Mouse (Mus musculus): ENCODE results near the gene Col9a1. TPM values are rescaled to one million over a fixed set of nuclear protein-coding genes. Genes with fewer than 3 reads are reported as not detected.

Col9a1 gene
- polyA plus RNA-seq, 1 experiment from 2014 or later: 81.1 TPM

- DNase-seq (ENCODE audit: low spot score): no peak
- Histone ChIP-seq H3K4me3 (no peak overlapping the region), H3K36me3 (no peaks in the 10 kb centered on the region), H3K27ac (no peak overlapping the region), H3K4me1 (no peaks in the 10 kb centered on the region), H3K9me3 (replicated peaks) (no peaks in the 10 kb centered on the region), H3K27me3 (ENCODE audit: low read depth, poor library complexity, severe bottlenecking) (no peaks in the 10 kb centered on the region)
- WGBS: 72% methylated on average over 2 of the region's 2 CpGs
Observed at GRCm38 (mm10) chr1:24179856-24180255, 2.4 kb downstream of the Col9a1 start.

GRCm38 (mm10) chr1:24184981-24185380, 7.6 kb downstream of the Col9a1 start:
- whole genome bisulfite sequencing: 90% methylated on average over 11 of the region's 11 CpGs
- Histone ChIP-seq H3K4me3 (no peak overlapping the region), H3K9me3 (replicated peaks) (no peaks in the 10 kb centered on the region), H3K4me1 (no peaks in the 10 kb centered on the region; the same call in 1 of the 2 replicates), H3K36me3 (no peaks in the 10 kb centered on the region), H3K27me3 (ENCODE audit: low read depth, poor library complexity, severe bottlenecking) (no peaks in the 10 kb centered on the region), H3K27ac (no peak overlapping the region)
- no peak for DNase-seq (ENCODE audit: low spot score)

DNA sequence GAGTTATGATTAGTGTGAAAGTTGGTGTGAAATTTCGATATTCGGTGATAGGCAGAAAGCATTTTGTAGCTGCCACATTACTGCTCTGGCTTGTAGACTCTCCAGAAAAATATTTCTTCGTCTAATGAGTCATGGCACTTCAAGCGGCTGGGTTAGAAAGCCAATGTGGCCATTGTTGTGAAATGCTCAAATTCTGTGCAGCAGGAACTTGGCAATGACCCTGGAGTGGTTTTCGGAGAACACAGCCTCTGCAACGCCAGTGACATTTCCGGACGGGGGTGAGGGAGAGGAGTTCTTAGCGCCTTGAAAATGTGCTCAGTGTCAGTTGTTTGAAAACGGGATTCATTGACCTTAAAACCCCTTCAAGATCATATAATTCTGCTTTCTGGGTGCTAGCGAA, 9.6 kb downstream of the Col9a1 start:
- no peak overlapping the region for H3K4me3 ChIP-seq
- H3K27ac ChIP-seq: no peak overlapping the region
- H3K27me3 ChIP-seq (ENCODE audit: low read depth, poor library complexity, severe bottlenecking): no peaks in the 10 kb centered on the region
- H3K9me3 ChIP-seq (replicated peaks): no peaks in the 10 kb centered on the region
- no peaks in the 10 kb centered on the region for H3K36me3 ChIP-seq
- DNase-seq (ENCODE audit: low spot score): no peak
- H3K4me1 ChIP-seq: no peaks in the 10 kb centered on the region; the same call in 1 of the 2 replicates
- 89% methylated on average over 11 of the region's 11 CpGs for WGBS

DNA sequence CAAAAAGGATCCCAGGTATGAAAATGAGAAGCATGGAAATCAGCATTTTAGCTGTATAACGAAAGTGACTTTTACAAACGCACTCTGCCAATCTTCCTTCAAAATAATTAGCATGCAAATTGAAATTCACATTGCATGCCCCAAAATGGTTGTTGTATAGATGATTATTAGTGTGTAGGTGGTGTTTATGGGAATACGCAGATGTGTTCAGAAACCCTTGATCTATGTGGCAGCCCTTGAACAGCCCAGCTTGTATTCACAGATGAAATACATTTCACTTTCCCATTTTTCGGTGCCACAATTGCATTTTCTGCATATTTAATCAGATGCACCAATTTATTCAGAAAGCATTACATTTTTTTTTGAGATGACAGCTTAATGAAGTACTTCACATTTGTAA, 14.3 kb downstream of the Col9a1 start:
- H3K4me3 ChIP-seq: no peak overlapping the region
- DNase-seq (ENCODE audit: low spot score): no peak
- H3K9me3 ChIP-seq (replicated peaks): no peaks in the 10 kb centered on the region
- H3K27ac ChIP-seq: no peak overlapping the region
- H3K4me1 ChIP-seq: peaks cover 32% of the 10 kb centered on the region
- no peaks in the 10 kb centered on the region for H3K27me3 ChIP-seq (ENCODE audit: low read depth, poor library complexity, severe bottlenecking)
- WGBS: 94% methylated on average over 4 of the region's 4 CpGs
- H3K36me3 ChIP-seq: no peaks in the 10 kb centered on the region

- H3K4me1 ChIP-seq: peaks cover 46% of the 10 kb centered on the region
- DNase-seq (ENCODE audit: low spot score): no peak
- WGBS: 59% methylated on average over 4 of the region's 4 CpGs
- no peak overlapping the region for H3K4me3 ChIP-seq
- H3K36me3 ChIP-seq: no peaks in the 10 kb centered on the region
- H3K27ac ChIP-seq: 0 out of 2 replicates have a peak overlapping the region, but pooled peaks have one; percentile 12
- no peaks in the 10 kb centered on the region; the same call in 1 of the 2 replicates for H3K27me3 ChIP-seq (ENCODE audit: low read depth, poor library complexity, severe bottlenecking)
- no peaks in the 10 kb centered on the region for H3K9me3 ChIP-seq (replicated peaks)
Observed at GRCm38 (mm10) chr1:24194111-24194510, 16.7 kb downstream of the Col9a1 start.

GRCm38 (mm10) chr1:24195070-24195840, 17.8 kb downstream of the Col9a1 start:
- Histone ChIP-seq H3K9me3 (replicated peaks) (no peaks in the 10 kb centered on the region), H3K4me1 (peaks cover 46% of the 10 kb centered on the region), H3K4me3 (peak overlapping the region; percentile 56), H3K27me3 (ENCODE audit: low read depth, poor library complexity, severe bottlenecking) (peaks cover 9% of the 10 kb centered on the region; the same call in 1 of the 2 replicates), H3K27ac (peak overlapping the region; percentile 88), H3K36me3 (0 out of 2 replicates have a peak, but pooled peaks cover 3% of the 10 kb centered on the region)
- WGBS: 10% methylated on average over 12 of the region's 12 CpGs
- DNase-seq (ENCODE audit: low spot score): peak; percentile 56

- 6% methylated on average over 3 of the region's 3 CpGs for WGBS
- peak overlapping the region; percentile 56 for H3K4me3 ChIP-seq
- H3K4me1 ChIP-seq: peaks cover 46% of the 10 kb centered on the region
- DNase-seq (ENCODE audit: low spot score): peak; percentile 74
- H3K36me3 ChIP-seq: 0 out of 2 replicates have a peak, but pooled peaks cover 3% of the 10 kb centered on the region
- H3K27ac ChIP-seq: peak overlapping the region; percentile 88
- peaks cover 9% of the 10 kb centered on the region; the same call in 1 of the 2 replicates for H3K27me3 ChIP-seq (ENCODE audit: low read depth, poor library complexity, severe bottlenecking)
- no peaks in the 10 kb centered on the region for H3K9me3 ChIP-seq (replicated peaks)
Observed at GRCm38 (mm10) chr1:24195951-24196517, 18.6 kb downstream of the Col9a1 start.

DNA sequence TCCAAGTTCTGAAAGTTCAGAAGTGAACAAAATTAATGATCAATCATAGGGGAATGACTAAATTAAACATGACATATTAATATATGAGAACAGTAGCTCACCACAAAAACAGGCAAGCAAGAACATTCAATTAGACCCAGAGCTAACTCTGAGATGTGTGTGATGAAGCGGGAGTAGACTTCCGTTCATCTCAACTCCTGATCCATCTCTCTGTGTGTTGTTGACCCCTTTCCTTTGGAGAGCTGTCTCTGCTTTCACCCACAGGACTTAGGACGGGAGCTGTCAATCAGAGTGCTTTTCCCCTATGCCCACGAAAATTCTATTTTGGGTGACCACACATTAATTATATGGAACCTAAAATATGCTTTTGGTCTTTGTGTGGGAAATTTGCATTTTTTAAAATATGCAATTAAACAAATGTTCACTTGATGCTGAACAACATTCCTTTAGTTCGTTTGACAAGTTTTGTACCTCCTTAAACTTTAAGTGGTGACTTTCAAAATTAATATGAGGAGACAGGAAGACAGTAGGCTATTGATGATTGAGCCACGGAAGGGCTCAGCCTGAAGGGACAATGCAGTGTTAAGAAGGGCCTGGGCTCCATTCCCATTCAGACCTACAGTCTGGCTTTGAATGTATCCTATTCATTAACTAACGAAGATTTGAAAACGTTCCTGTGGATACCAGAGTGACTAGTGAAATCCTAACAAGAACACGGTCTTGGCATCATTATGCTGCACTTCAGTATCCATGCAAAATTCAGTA, 34.4 kb downstream of the Col9a1 start:
- peaks cover 38% of the 10 kb centered on the region for H3K36me3 ChIP-seq
- 82% methylated on average over 9 of the region's 9 CpGs for WGBS
- H3K4me3 ChIP-seq: no peak overlapping the region
- peaks cover 4% of the 10 kb centered on the region; the same call in 1 of the 2 replicates for H3K4me1 ChIP-seq
- no peaks in the 10 kb centered on the region for H3K9me3 ChIP-seq (replicated peaks)
- H3K27ac ChIP-seq: no peak overlapping the region
- H3K27me3 ChIP-seq (ENCODE audit: low read depth, poor library complexity, severe bottlenecking): no peaks in the 10 kb centered on the region
- no peak for DNase-seq (ENCODE audit: low spot score)

DNA sequence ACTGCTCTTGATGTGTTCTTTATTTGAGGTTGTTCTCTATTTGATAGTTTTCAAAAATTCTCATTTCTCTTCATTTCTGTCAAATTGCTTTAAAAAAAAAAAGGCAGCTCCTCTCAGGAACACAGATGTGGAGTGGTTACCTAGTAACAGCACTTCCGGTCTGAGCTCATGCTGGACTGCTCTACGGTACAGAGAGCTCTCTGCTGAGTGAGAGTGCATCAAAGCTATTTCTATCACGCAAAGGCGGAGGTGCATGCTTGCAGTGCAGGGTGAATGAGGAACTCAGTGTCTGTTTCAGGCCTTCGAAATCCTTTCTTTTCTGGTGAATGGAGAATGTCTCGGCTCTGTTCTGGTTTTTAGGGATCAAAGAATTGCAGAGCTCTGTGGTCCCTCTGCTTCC, 41.6 kb downstream of the Col9a1 start:
- Histone ChIP-seq H3K4me1 (peaks cover 5% of the 10 kb centered on the region; the same call in 1 of the 2 replicates), H3K9me3 (replicated peaks) (no peaks in the 10 kb centered on the region), H3K36me3 (peaks cover 33% of the 10 kb centered on the region), H3K4me3 (no peak overlapping the region), H3K27ac (no peak overlapping the region), H3K27me3 (ENCODE audit: low read depth, poor library complexity, severe bottlenecking) (no peaks in the 10 kb centered on the region)
- WGBS: 65% methylated on average over 6 of the region's 6 CpGs
- no peak for DNase-seq (ENCODE audit: low spot score)

- WGBS: 89% methylated on average over 2 of the region's 2 CpGs
- Histone ChIP-seq H3K27ac (no peak overlapping the region), H3K36me3 (peaks cover 44% of the 10 kb centered on the region), H3K9me3 (replicated peaks) (no peaks in the 10 kb centered on the region), H3K4me3 (no peak overlapping the region), H3K27me3 (ENCODE audit: low read depth, poor library complexity, severe bottlenecking) (no peaks in the 10 kb centered on the region), H3K4me1 (peaks cover 23% of the 10 kb centered on the region)
- no peak for DNase-seq (ENCODE audit: low spot score)
Observed at GRCm38 (mm10) chr1:24222231-24222630, 44.8 kb downstream of the Col9a1 start.

- Histone ChIP-seq H3K27me3 (ENCODE audit: low read depth, poor library complexity, severe bottlenecking) (no peaks in the 10 kb centered on the region), H3K9me3 (replicated peaks) (no peaks in the 10 kb centered on the region), H3K36me3 (peaks cover 47% of the 10 kb centered on the region), H3K4me3 (no peak overlapping the region), H3K4me1 (peaks cover 23% of the 10 kb centered on the region), H3K27ac (no peak overlapping the region)
- 91% methylated on average over 8 of the region's 8 CpGs for WGBS
- DNase-seq (ENCODE audit: low spot score): no peak
Observed at GRCm38 (mm10) chr1:24222981-24223612, 45.7 kb downstream of the Col9a1 start.

DNA sequence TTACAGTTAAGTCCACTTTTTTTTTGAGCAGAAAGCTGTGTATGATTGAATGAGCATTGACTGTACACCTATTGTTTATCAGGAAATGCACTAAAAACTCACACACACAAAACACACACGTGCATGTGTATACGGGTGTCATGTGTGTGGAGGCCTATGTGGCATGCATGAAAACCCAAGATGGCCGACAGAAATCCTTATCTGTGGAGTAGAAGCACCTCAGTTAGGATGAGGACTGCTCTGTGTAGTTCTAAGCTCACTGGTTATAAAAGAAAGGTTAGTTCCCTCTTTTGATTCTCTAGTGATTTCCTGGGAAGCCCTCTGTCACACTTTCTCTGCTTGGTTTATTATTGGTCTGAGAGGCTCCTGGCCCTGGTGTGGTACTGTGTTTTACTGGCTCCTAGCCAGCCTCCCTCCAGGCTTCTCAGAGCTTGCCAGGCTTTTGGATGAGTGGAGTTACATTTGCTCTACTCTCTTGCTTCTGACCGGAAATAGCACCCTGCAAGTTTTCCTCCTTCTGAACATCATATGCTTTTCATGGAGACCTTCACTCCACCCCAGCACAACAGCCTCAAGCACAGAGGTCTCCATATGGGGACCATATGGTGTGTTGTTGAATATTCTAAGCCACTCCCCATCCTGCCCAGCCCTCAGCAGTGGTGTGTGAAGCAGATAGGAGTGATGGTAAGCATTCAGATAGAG, 48.6 kb downstream of the Col9a1 start:
- Histone ChIP-seq H3K27ac (peak overlapping the region; percentile 74), H3K4me1 (peaks cover 26% of the 10 kb centered on the region), H3K4me3 (no peak overlapping the region), H3K36me3 (peaks cover 42% of the 10 kb centered on the region), H3K9me3 (replicated peaks) (no peaks in the 10 kb centered on the region), H3K27me3 (ENCODE audit: low read depth, poor library complexity, severe bottlenecking) (no peaks in the 10 kb centered on the region)
- WGBS: 71% methylated on average over 4 of the region's 4 CpGs
- peak; percentile 46 for DNase-seq (ENCODE audit: low spot score)

All from limb, embryonic 10.5 days (tissue).